Mouse (Mus musculus) central nervous system, embryonic 14 days (tissue): Measurements from ENCODE around the gene Gm3005. TPM values are rescaled to one million over a fixed set of nuclear protein-coding genes. Genes with fewer than 3 reads are reported as not detected.

Experiments
- polyA plus RNA-seq: library from polyadenylated mRNA; depleted of rRNA; stranded (reverse); fragments of >200 nt; gene quantifications from 2 replicates; pipeline ENCODE4 v1.2.3, GENCODE M21; 2012; rRNA removed

Gm3005 gene
- 8.5 and 8.7 TPM in 2 replicates for polyA plus RNA-seq

GRCm38 (mm10) chr14:3427803-3428202 lies at the start of gene Gm3005:
Gene Gm3005, plus strand, starts transcription at chr14:3428103.

DNA sequence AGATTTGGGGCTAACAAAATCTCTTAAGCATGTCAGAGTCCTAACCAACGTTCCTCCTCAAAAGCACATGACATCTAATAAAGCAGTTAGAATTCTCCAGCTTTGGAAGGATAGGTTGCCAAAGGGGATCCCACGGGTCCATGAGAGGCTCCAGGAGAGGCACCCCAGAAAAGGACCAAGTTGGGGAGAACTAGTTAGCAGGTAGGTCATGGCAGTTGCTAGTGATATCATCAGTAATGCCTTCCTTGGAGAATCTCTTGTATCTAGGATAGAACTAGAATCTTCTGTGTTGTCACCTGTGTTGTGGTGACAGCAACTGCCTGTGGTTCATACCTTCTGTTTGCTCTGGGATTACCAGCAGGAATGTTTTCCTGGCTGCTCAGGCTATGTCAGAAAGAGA lies 33.1 kb upstream of the Gm3005 start, which contains the start of gene Gm10413:
Gm10413 (plus strand) TSS at position 301 of the 400 bp plus-strand sequence.

GRCm38 (mm10) chr14:3412314-3412713 lies 15.6 kb upstream of the Gm3005 start, which contains the start of gene Gm10409:
Gene Gm10409, plus strand, starts transcription at chr14:3412614.

DNA sequence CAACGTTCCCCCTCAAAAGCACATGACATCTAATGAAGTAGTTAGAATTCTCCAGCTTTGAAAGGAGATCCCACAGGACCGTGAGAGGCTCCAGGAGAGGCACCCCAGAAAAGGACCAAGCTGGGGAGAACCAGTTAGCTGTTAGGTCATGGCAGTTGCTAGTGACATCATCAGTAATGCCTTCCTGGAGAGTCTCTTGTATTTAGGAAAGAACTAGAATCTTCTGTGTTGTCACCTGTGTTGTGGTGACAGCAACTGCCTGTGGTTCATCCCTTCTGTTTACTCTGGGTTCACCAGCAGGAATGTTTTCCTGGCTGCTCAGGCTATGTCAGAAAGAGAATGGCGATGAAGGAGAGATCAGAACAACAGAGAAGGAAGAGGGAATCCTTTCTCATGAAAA lies 21.2 kb downstream of the Gm3005 start, which contains the start of gene Gm10408:
Gm10408 (plus strand) TSS at position 301 of the 400 bp plus-strand sequence.

GRCm38 (mm10) chr14:3634212-3634611 lies 206.3 kb downstream of the Gm3005 start, which contains the start of gene Gm3012:
Gene Gm3012, plus strand, starts transcription at chr14:3634512.

Other genes with a start within 250 kb of the Gm3005 start
- gene Gm5795, start 239.8 kb upstream of the Gm3005 start, polyA plus RNA-seq, result 0.30 and 0.37 TPM in 2 replicates
- 8.3 and 8.7 TPM in 2 replicates for gene D830030K20Rik, start 219.6 kb upstream of the Gm3005 start, polyA plus RNA-seq
- gene Gm2956, start 95.5 kb upstream of the Gm3005 start, polyA plus RNA-seq, result 0.05 TPM in 1 of 2 replicates, not detected in the other
- gene Gm10413, start 33.0 kb upstream of the Gm3005 start, polyA plus RNA-seq, result not detected in 2 replicates
- gene Gm10409, start 15.5 kb upstream of the Gm3005 start, polyA plus RNA-seq, result 5.5 and 6.4 TPM in 2 replicates
- 0.05 TPM in 1 of 2 replicates, not detected in the other for gene Gm10408, start 21.3 kb downstream of the Gm3005 start, polyA plus RNA-seq
- not detected in 2 replicates for gene Gm3012, start 206.4 kb downstream of the Gm3005 start, polyA plus RNA-seq
- gene Gm3020, start 223.9 kb downstream of the Gm3005 start, polyA plus RNA-seq, result 5.5 and 6.4 TPM in 2 replicates